Mouse (Mus musculus) embryonic fibroblast, embryonic 13.5 days (primary cell): ENCODE data around the gene Mapk8ip1.

ENCODE experiments used
- CTCF ChIP-seq: IDR thresholded peaks from 2 replicates; pipeline ENCODE4 v1.5.1; 2011; ENCODE audit warnings: mild to moderate bottlenecking, control low read depth, low read length, moderate library complexity, borderline replicate concordance; ENCODE audit not compliant: insufficient read depth
- POLR2A ChIP-seq: IDR thresholded peaks from 2 replicates; pipeline ENCODE4 v1.6.1; 2011; ENCODE audit warnings: low read depth, mild to moderate bottlenecking, control low read depth, low read length, moderate library complexity

DNA sequence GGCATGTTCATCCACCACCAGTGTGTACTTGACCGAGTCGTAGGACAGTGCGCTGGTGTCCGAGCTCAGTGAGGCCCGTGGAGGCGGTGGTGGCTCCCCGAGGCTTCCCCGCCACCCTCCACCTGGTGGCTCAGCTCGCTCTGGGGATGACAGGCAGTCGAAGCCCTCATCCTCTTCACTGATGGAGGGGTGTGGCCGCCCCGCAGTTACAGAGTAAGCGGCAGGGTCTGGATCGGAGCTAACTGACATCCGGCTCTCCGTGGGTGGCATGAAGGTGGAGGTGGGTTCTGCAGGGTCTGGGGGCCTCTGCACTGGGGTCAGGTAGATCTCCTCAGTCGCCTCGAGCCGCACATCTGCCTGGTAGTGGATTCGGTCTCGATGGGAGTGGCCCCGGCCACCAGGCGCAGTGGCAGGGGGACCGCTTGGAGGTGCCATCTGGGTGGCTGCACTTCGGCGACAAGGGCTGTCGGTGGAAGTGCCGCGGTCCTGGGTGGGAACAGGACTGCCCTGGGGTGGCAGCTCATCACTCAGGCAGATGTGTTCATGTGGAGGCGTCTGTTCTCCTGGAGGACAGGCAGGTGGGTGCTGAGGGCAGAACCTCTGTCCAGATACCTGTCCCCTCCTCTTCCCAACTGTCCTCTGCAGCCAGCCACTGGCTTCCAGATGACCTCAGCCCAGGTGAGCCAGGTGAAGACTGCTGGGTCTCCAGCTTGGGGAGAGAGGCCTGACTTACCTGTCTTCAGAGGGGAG, 14.1 kb downstream of the Mapk8ip1 start:
- no peak for TF ChIP-seq CTCF
- no peak for TF ChIP-seq POLR2A
